In genomic region chr11:36039825-36040224, GRCm38 (mm10) we compare ENCODE assay signal across 21 mouse cellular contexts.
"Had no signal": no experiment of that assay in that cellular context is flagged by ENCODE, and none has a peak within 500 bp of the region (broad histone marks: within the 10 kb centered on the region; RNA-seq: fewer than 3 reads in every experiment).

No protein-coding gene starts in this region.

- H3K27ac ChIP-seq: kidney, postnatal 0 days; limb, embryonic 10.5 days; limb, embryonic 13.5 days; liver, embryonic 12.5 days; liver, embryonic 15.5 days; lung, embryonic 15.5 days; midbrain, embryonic 10.5 days; stomach, postnatal 0 days had no signal

- DNase-seq: kidney, adult 2 months; kidney, postnatal 36 days; liver; lung, adult 18-20 months; lung, postnatal 10 days; lung, postnatal 36 days; right cerebral cortex, adult 18-20 months; right cerebral cortex, postnatal 14 days; right cerebral cortex, postnatal 4 days; thymus, postnatal 25 days had no signal

- H3K4me2 ChIP-seq: limb, embryonic 13.5 days; liver, embryonic 12.5 days; liver, embryonic 15.5 days; lung, embryonic 15.5 days; midbrain, embryonic 13.5 days had no signal

- H3K4me3 ChIP-seq: limb, embryonic 10.5 days; limb, embryonic 13.5 days; liver, embryonic 12.5 days; liver, embryonic 15.5 days; lung, embryonic 15.5 days; megakaryocyte, embryonic 14.5 days; midbrain, embryonic 10.5 days; midbrain, embryonic 13.5 days had no signal

- H3K36me3 ChIP-seq: limb, embryonic 10.5 days; limb, embryonic 13.5 days; liver, embryonic 12.5 days; liver, embryonic 15.5 days; lung, embryonic 15.5 days had no signal

- H3K27me3 ChIP-seq: liver, embryonic 12.5 days; liver, embryonic 15.5 days; megakaryocyte, embryonic 14.5 days had no signal

- H3K4me1 ChIP-seq: liver, embryonic 12.5 days; liver, embryonic 15.5 days; megakaryocyte, embryonic 14.5 days; midbrain, embryonic 10.5 days had no signal

- H3K9me3 ChIP-seq: limb, embryonic 10.5 days; limb, embryonic 13.5 days; liver, embryonic 12.5 days; liver, embryonic 15.5 days; lung, embryonic 15.5 days; megakaryocyte, embryonic 14.5 days; midbrain, embryonic 10.5 days; midbrain, embryonic 13.5 days had no signal

- ATAC-seq: intestine, postnatal 0 days; liver, embryonic 12.5 days had no signal

- H3K9ac ChIP-seq: limb, embryonic 13.5 days; liver, embryonic 12.5 days; liver, embryonic 15.5 days; lung, embryonic 15.5 days; midbrain, embryonic 13.5 days had no signal
